Comparison of ENCODE assay signal across 8 mouse cellular contexts in the genomic region with DNA sequence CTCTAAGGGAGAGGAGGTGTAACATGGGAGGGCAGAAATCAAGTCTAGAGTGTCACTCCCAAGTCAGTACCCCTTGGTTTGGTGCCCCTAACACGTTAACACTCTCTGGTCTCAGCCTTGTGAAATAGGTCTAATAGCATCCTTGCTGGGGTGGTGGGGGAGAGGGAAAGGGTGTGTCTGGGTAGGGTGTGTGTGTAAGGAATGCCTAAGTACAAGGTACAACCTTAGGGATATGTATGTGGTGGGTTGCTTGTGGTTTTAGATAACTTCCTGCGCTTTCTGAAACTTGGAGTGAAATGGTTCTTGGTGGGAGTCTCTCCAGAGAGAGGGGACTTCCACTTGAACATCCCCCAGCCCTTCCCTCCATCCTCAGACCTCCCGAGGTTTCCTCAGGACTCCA. TPM values are rescaled to one million over a fixed set of nuclear protein-coding genes. Genes with fewer than 3 reads are reported as not detected.
DNase-seq lines count a peak whose midpoint lies in the region; ATAC-seq and TF ChIP-seq lines count a peak whose summit lies in the region.

No protein-coding gene starts in this region.

- TF ChIP-seq CTCF in C2C12 (IDR thresholded peaks at IDR 0.05; ENCODE audit: control insufficient read depth, insufficient read depth, insufficient read length): no peak

- no peak for ATAC-seq in liver, embryonic 15.5 days (ENCODE audit: insufficient read depth)
- ATAC-seq in megakaryocyte, adult 5-6 weeks (ENCODE audit: poor library complexity, severe bottlenecking): no peak

- 0 out of 2 replicates have a peak overlapping the region, but pooled peaks have one; percentile 10 for H3K4me2 ChIP-seq in liver, embryonic 15.5 days

- DNase-seq in heart, adult 11 months: peak; percentile 83
- DNase-seq in heart, postnatal 14 days: no peak
- no peak for DNase-seq in hindbrain, embryonic 10.5 days (ENCODE audit: low spot score)
- DNase-seq in adipocyte (ENCODE audit: low spot score): no peak
- no peak for DNase-seq in gastrocnemius, postnatal 4 days (ENCODE audit: low spot score in 2 of 2)

- peaks cover 68% of the 10 kb centered on the region for H3K79me2 ChIP-seq in C2C12 (ENCODE audit: control insufficient read depth, insufficient read depth)

- H3K79me3 ChIP-seq in C2C12 (ENCODE audit: low read depth): peaks cover 58% of the 10 kb centered on the region

- peak overlapping the region; percentile 51 for H3ac ChIP-seq in C2C12 (ENCODE audit: control insufficient read depth, insufficient read length, low read depth)

- H3K36me3 ChIP-seq in C2C12 (ENCODE audit: control insufficient read depth, insufficient read depth): peaks cover 13% of the 10 kb centered on the region
- 0 out of 2 replicates have a peak, but pooled peaks cover 7% of the 10 kb centered on the region for H3K36me3 ChIP-seq in hindbrain, embryonic 10.5 days
- no peaks in the 10 kb centered on the region for H3K36me3 ChIP-seq in liver, embryonic 15.5 days (replicated peaks)

- intact Hi-C loops in heart, postnatal 14 days (cut with DNase I): loop anchor here (2.0 kb wide), 1 partner anchor 31 kb away; no protein-coding TSS in a partner anchor

- no peak overlapping the region for H3K4me3 ChIP-seq in C2C12 (ENCODE audit: insufficient read depth, poor library complexity, severe bottlenecking)
- peak overlapping the region; percentile 74 for H3K4me3 ChIP-seq in hindbrain, embryonic 10.5 days
- no peak overlapping the region for H3K4me3 ChIP-seq in liver, embryonic 15.5 days (replicated peaks)

- H3K4me1 ChIP-seq in hindbrain, embryonic 10.5 days (replicated peaks): peaks cover 54% of the 10 kb centered on the region
- H3K4me1 ChIP-seq in liver, embryonic 15.5 days (replicated peaks): peaks cover 25% of the 10 kb centered on the region

- WGBS in hindbrain, embryonic 10.5 days: 70% methylated on average over 3 of the region's 3 CpGs
- WGBS in liver, embryonic 15.5 days (ENCODE audit: insufficient replicate concordance): 38% methylated on average over 3 of the region's 3 CpGs

- H3K27ac ChIP-seq in hindbrain, embryonic 10.5 days: no peak overlapping the region
- no peak overlapping the region for H3K27ac ChIP-seq in liver, embryonic 15.5 days (replicated peaks)

- no peaks in the 10 kb centered on the region for H3K9me3 ChIP-seq in hindbrain, embryonic 10.5 days
- no peaks in the 10 kb centered on the region for H3K9me3 ChIP-seq in liver, embryonic 15.5 days (replicated peaks)

- no peaks in the 10 kb centered on the region for H3K27me3 ChIP-seq in C2C12 (ENCODE audit: control insufficient read depth, insufficient read depth, insufficient read length)
- no peaks in the 10 kb centered on the region for H3K27me3 ChIP-seq in hindbrain, embryonic 10.5 days (ENCODE audit: insufficient read depth, poor library complexity, severe bottlenecking)
- H3K27me3 ChIP-seq in liver, embryonic 15.5 days: peaks cover 38% of the 10 kb centered on the region

- H3K9ac ChIP-seq in liver, embryonic 15.5 days: no peak overlapping the region

TF ChIP-seq in C2C12, 6 proteins besides CTCF, POLR2A, EP300 and RAD21:
- no peak for TF ChIP-seq FOSL1 (IDR thresholded peaks at IDR 0.05; ENCODE audit: insufficient read depth, low read length, poor library complexity, severe bottlenecking)
- TF ChIP-seq MAX (IDR thresholded peaks at IDR 0.05): no peak
- no peak for TF ChIP-seq CEBPB (IDR thresholded peaks at IDR 0.05; ENCODE audit: low read depth)
- no peak for TF ChIP-seq MYOG (IDR thresholded peaks at IDR 0.05; ENCODE audit: control insufficient read depth, extremely low read depth, insufficient read length)
- no peak for TF ChIP-seq USF1 (IDR thresholded peaks at IDR 0.05; ENCODE audit: low read depth)
- TF ChIP-seq MYOD1 (IDR thresholded peaks at IDR 0.05; ENCODE audit: control insufficient read depth, insufficient read length, low read depth): no peak

RNA-seq across cellular contexts. Expression of a gene that starts 2.3 kb away (rescaled TPM):
- total RNA-seq in heart, postnatal 14 days (2021): 10 to 100 TPM; 92.6 to 95.4 TPM
- polyA plus RNA-seq in C2C12 (2012; fragmentation: generic; extraction: Trizol): 398 TPM
- polyA plus RNA-seq in hindbrain, embryonic 10.5 days (2016; fragmentation: Nextera tagmentation; extraction: Ambion mirVana): 185 and 198 TPM in 2 replicates
- polyA plus RNA-seq in liver, embryonic 15.5 days (2015; fragmentation: Nextera tagmentation; extraction: Ambion mirVana): 15.4 and 15.7 TPM in 2 replicates
- 56.4 and 57.9 TPM in 2 replicates for total RNA-seq in megakaryocyte, adult 5-6 weeks (2015)
- total RNA-seq in megakaryocyte, adult 5-6 weeks (2017): 174 and 176 TPM in 2 replicates
- total RNA-seq in gastrocnemius, postnatal 4 days (2021): 100 to 1,000 TPM in 1 of 2 experiments, 10 to 100 TPM in 1; 92.7 to 105 TPM
